Mouse (Mus musculus): Measurements from ENCODE around the gene Cend1. TPM values are rescaled to one million over a fixed set of nuclear protein-coding genes. Genes with fewer than 3 reads are reported as not detected.
A peak's percentile ranks its signal among the peaks of the same experiment; 100 is the strongest.

Cend1 gene
- polyA plus RNA-seq, 1 experiment from 2014 or later = 21.3 TPM

DNA sequence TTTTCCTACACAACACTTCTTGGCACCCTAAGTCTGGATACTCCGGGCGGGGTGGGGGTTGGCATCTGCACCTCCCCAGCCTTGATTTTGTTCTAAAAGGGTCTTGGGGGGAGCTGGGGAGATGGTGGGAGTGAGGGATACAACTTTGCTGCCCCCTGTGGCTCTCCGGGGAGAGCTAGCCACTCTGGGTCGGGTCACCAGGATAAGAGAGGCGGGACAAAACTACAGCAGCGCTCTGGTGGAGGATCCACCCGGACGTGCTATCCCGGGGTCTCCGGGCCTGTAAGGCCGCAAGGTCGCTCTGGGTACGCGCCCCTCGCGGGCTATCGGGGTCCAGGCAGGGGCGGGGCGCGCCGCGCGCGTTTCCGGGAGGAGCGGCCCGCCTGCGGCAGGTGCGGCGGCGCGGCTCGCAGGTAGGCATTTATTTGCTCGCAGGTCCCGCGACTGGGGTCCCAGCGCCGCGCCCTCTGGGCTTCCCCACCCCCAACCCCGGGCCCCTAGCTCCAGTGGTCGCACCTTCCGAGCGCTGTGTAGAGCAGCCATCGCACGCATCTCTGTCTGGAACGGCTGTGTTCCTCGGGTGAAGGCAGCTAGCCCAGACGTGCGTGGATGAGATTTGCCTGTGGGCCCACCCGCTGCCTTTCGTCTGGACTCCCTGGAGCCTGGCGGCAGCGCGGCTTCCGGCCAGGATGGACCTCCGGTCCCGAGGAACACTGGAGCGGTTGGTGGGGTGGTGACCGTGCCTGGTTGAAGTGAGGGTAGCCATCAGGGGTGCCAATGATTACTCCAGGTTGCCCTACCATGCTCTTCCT is 32.4 kb upstream of the Cend1 start:
- Histone ChIP-seq H3K9ac (ENCODE audit: low read length) (peak overlapping the region; percentile 48; the same call in 1 of the 2 replicates), H3K4me1 (ENCODE audit: control insufficient read depth, insufficient read depth, low read length) (peaks cover 4% of the 10 kb centered on the region; the same call in 1 of the 2 replicates), H3K9me3 (replicated peaks; ENCODE audit: control insufficient read depth, low read length) (no peaks in the 10 kb centered on the region), H3K36me3 (ENCODE audit: control insufficient read depth, insufficient read depth, low read length) (peaks cover 15% of the 10 kb centered on the region; the same call in 1 of the 2 replicates), H3K4me3 (ENCODE audit: low read depth, low read length) (peak overlapping the region; percentile 27), H3K27me3 (replicated peaks; ENCODE audit: control insufficient read depth, insufficient read depth, low read length) (peaks cover 63% of the 10 kb centered on the region), H3K27ac (ENCODE audit: low read depth, low read length) (no peak overlapping the region), H3K4me2 (ENCODE audit: low read length) (peak overlapping the region; percentile 50)
- no peak for ATAC-seq
- 3% methylated on average over 59 of the region's 59 CpGs for WGBS
- no peak for DNase-seq (ENCODE audit: low spot score)

DNA sequence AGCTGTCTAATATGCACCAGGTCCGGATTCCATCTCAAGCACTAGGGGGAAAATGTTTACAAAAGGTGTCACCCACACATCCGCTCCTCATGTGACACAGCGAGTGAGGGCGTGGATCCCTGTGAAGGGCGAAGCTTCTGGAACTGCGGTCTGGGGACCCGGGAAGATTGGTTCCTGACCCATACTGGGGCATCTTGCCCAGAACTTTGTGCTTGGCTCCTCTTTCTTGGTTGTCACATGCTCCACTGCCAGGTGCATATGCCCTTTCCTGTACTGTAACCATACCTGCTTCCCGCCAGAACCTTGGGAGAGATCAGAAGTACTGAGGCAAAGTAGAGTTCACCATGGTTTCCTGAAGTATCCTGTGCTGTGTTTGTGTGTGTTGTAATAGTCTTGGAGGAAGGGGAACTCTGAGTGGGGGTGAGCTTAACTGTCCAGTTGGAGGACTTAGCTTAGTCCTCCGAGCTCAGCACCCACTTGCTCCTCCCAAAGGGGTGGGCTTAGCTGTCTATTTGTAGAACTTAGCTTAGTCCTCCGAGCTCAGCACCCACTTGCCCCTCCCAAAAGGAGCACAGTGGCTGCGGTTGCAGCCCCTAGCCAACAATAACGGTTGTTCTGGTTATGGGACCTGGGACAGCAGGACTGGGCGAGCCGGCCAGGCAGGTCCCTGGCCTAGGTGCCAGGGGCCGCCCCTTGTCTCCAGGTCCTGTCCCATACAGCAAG is 31.3 kb upstream of the Cend1 start, which contains the start of gene Cracr2b:
TSS of gene Cracr2b (plus strand) at position 704 of the 723 bp plus-strand sequence.
- H3K27me3 ChIP-seq (replicated peaks; ENCODE audit: control insufficient read depth, insufficient read depth, low read length) = peaks cover 54% of the 10 kb centered on the region
- ATAC-seq = no peak

GRCm38 (mm10) chr7:141460001-141460390 is 30.7 kb upstream of the Cend1 start:
- peaks cover 49% of the 10 kb centered on the region for H3K27me3 ChIP-seq (replicated peaks; ENCODE audit: control insufficient read depth, insufficient read depth, low read length)
- no peaks in the 10 kb centered on the region for H3K9me3 ChIP-seq (replicated peaks; ENCODE audit: control insufficient read depth, low read length)
- no peak overlapping the region for H3K4me3 ChIP-seq (ENCODE audit: low read depth, low read length)
- H3K4me1 ChIP-seq (ENCODE audit: control insufficient read depth, insufficient read depth, low read length) = peaks cover 12% of the 10 kb centered on the region; the same call in 1 of the 2 replicates
- no peak overlapping the region for H3K27ac ChIP-seq (ENCODE audit: low read depth, low read length)
- no peak for DNase-seq (ENCODE audit: low spot score)
- no peak for ATAC-seq
- H3K9ac ChIP-seq (ENCODE audit: low read length) = no peak overlapping the region
- no peak overlapping the region for H3K4me2 ChIP-seq (ENCODE audit: low read length)
- peaks cover 15% of the 10 kb centered on the region; the same call in 1 of the 2 replicates for H3K36me3 ChIP-seq (ENCODE audit: control insufficient read depth, insufficient read depth, low read length)
- WGBS = 79% methylated on average over 5 of the region's 5 CpGs

More for the DNA sequence above, 31.3 kb upstream of the Cend1 start, which contains the start of gene Cracr2b:
- DNase-seq (ENCODE audit: low spot score) = no peak
- Histone ChIP-seq H3K9ac (ENCODE audit: low read length) (peak within 1 kb of the TSS; percentile 48; the same call in 1 of the 2 replicates), H3K9me3 (replicated peaks; ENCODE audit: control insufficient read depth, low read length) (no peaks in the 10 kb centered on the region), H3K4me3 (ENCODE audit: low read depth, low read length) (peak within 1 kb of the TSS; percentile 27), H3K4me1 (ENCODE audit: control insufficient read depth, insufficient read depth, low read length) (peaks cover 12% of the 10 kb centered on the region; the same call in 1 of the 2 replicates), H3K27ac (ENCODE audit: low read depth, low read length) (no peak within 1 kb of the TSS), H3K36me3 (ENCODE audit: control insufficient read depth, insufficient read depth, low read length) (peaks cover 15% of the 10 kb centered on the region; the same call in 1 of the 2 replicates), H3K4me2 (ENCODE audit: low read length) (peak within 1 kb of the TSS; percentile 50)
- 74% methylated on average over 15 of the region's 15 CpGs for WGBS

DNA sequence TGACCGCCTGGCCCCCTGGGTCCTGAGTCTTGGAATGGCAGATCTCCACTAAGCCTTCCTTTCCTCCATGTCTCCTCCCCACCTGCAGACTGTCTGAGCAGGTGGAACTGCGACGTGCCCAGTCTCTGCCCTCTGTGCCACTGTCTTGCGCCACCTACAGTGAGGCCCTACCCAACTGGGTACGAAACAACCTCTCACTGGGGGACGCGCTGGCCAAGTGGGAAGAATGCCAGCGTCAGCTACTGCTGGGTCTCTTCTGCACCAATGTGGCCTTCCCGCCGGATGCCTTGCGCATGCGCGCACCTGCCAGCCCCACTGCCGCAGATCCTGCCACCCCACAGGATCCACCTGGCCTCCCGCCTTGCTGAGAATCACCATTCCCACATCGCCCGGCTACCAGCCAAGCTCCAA is 30.0 kb upstream of the Cend1 start:
- WGBS = 88% methylated on average over 17 of the region's 17 CpGs
- no peak overlapping the region for H3K9ac ChIP-seq (ENCODE audit: low read length)
- H3K27me3 ChIP-seq (replicated peaks; ENCODE audit: control insufficient read depth, insufficient read depth, low read length) = peaks cover 42% of the 10 kb centered on the region
- H3K4me3 ChIP-seq (ENCODE audit: low read depth, low read length) = no peak overlapping the region
- no peaks in the 10 kb centered on the region for H3K9me3 ChIP-seq (replicated peaks; ENCODE audit: control insufficient read depth, low read length)
- H3K4me1 ChIP-seq (ENCODE audit: control insufficient read depth, insufficient read depth, low read length) = peaks cover 12% of the 10 kb centered on the region; the same call in 1 of the 2 replicates
- ATAC-seq = no peak
- no peak overlapping the region for H3K27ac ChIP-seq (ENCODE audit: low read depth, low read length)
- H3K36me3 ChIP-seq (ENCODE audit: control insufficient read depth, insufficient read depth, low read length) = peaks cover 15% of the 10 kb centered on the region; the same call in 1 of the 2 replicates
- no peak for DNase-seq (ENCODE audit: low spot score)
- no peak overlapping the region for H3K4me2 ChIP-seq (ENCODE audit: low read length)

DNA sequence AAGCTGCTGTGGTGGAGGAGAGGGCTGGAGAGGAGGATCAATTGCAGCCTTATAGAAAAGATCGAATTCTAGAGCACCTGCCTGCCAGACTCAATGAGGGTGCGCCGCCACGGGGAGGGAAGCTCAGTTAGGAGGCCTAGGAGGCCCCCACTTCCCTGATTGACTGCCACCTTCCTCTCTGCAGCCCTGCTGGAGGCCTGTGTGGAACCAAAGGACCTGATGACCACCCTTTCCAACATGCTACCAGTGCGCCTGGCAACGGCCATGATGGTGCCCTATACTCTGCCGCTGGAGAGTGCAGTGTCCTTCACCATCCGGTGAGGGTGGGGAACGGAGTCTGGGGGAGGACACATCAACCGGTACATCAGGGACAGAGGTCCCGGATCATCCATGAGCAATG is 29.4 kb upstream of the Cend1 start:
- H3K27me3 ChIP-seq (replicated peaks; ENCODE audit: control insufficient read depth, insufficient read depth, low read length) = peaks cover 36% of the 10 kb centered on the region
- peaks cover 12% of the 10 kb centered on the region; the same call in 1 of the 2 replicates for H3K4me1 ChIP-seq (ENCODE audit: control insufficient read depth, insufficient read depth, low read length)
- H3K27ac ChIP-seq (ENCODE audit: low read depth, low read length) = no peak overlapping the region
- DNase-seq (ENCODE audit: low spot score) (no peak), ATAC-seq (no peak)
- no peak overlapping the region for H3K4me3 ChIP-seq (ENCODE audit: low read depth, low read length)
- WGBS = 92% methylated on average over 11 of the region's 11 CpGs
- no peak overlapping the region for H3K4me2 ChIP-seq (ENCODE audit: low read length)
- H3K9me3 ChIP-seq (replicated peaks; ENCODE audit: control insufficient read depth, low read length) = no peaks in the 10 kb centered on the region
- peaks cover 15% of the 10 kb centered on the region; the same call in 1 of the 2 replicates for H3K36me3 ChIP-seq (ENCODE audit: control insufficient read depth, insufficient read depth, low read length)
- no peak overlapping the region for H3K9ac ChIP-seq (ENCODE audit: low read length)

DNA sequence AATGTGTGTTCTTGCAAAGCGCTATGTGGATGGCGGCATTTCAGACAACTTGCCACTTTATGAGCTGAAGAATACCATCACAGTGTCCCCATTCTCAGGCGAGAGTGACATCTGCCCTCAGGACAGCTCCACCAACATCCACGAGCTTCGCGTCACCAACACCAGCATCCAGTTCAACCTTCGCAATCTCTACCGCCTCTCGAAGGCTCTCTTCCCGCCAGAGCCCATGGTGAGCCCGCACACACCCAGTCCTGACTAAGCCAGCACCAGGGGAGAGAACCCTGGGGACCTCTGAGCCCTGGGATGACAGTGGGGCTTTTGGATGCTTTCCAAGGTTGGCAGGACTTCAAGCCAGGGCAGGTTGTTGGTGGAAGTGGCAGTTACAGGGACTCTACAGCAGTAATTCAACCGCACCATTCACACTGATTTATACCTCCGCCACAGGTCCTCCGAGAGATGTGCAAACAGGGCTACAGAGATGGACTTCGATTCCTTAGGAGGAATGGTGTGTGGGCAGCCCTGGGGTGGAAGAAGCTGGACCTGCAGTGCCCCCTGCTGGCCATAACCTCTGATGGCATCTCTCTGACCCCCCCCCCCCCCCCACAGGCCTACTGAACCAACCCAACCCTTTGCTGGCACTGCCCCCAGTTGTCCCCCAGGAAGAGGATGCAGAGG is 28.8 kb upstream of the Cend1 start:
- no peak for DNase-seq (ENCODE audit: low spot score)
- WGBS = 71% methylated on average over 15 of the region's 15 CpGs

DNA sequence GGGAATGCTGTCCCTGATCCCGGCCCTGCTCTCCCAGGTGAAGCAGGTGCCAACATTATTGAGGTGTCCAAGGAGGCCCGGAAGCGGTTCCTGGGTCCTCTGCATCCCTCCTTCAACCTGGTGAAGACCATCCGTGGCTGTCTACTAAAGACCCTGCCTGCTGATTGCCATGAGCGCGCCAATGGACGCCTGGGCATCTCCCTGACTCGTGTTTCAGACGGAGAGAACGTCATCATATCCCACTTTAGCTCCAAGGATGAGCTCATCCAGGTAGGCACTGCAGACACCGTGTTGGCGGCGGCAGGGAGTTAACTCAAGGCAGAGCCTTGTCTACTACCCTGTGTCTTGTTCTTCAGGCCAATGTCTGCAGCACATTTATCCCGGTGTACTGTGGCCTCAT is 27.9 kb upstream of the Cend1 start:
- peaks cover 12% of the 10 kb centered on the region; the same call in 1 of the 2 replicates for H3K4me1 ChIP-seq (ENCODE audit: control insufficient read depth, insufficient read depth, low read length)
- H3K36me3 ChIP-seq (ENCODE audit: control insufficient read depth, insufficient read depth, low read length) = peaks cover 20% of the 10 kb centered on the region; the same call in 1 of the 2 replicates
- H3K4me3 ChIP-seq (ENCODE audit: low read depth, low read length) = no peak overlapping the region
- ATAC-seq = no peak
- no peak overlapping the region for H3K27ac ChIP-seq (ENCODE audit: low read depth, low read length)
- no peak overlapping the region for H3K9ac ChIP-seq (ENCODE audit: low read length)
- no peak for DNase-seq (ENCODE audit: low spot score)
- no peak overlapping the region for H3K4me2 ChIP-seq (ENCODE audit: low read length)
- WGBS = 93% methylated on average over 14 of the region's 14 CpGs
- peaks cover 21% of the 10 kb centered on the region for H3K27me3 ChIP-seq (replicated peaks; ENCODE audit: control insufficient read depth, insufficient read depth, low read length)
- no peaks in the 10 kb centered on the region for H3K9me3 ChIP-seq (replicated peaks; ENCODE audit: control insufficient read depth, low read length)

More for the DNA sequence above, 28.8 kb upstream of the Cend1 start:
- Histone ChIP-seq H3K4me3 (ENCODE audit: low read depth, low read length) (no peak overlapping the region), H3K27me3 (replicated peaks; ENCODE audit: control insufficient read depth, insufficient read depth, low read length) (peaks cover 30% of the 10 kb centered on the region), H3K36me3 (ENCODE audit: control insufficient read depth, insufficient read depth, low read length) (peaks cover 15% of the 10 kb centered on the region; the same call in 1 of the 2 replicates), H3K4me2 (ENCODE audit: low read length) (no peak overlapping the region), H3K4me1 (ENCODE audit: control insufficient read depth, insufficient read depth, low read length) (peaks cover 12% of the 10 kb centered on the region; the same call in 1 of the 2 replicates), H3K9ac (ENCODE audit: low read length) (no peak overlapping the region), H3K27ac (ENCODE audit: low read depth, low read length) (no peak overlapping the region), H3K9me3 (replicated peaks; ENCODE audit: control insufficient read depth, low read length) (no peaks in the 10 kb centered on the region)
- ATAC-seq = no peak

GRCm38 (mm10) chr7:141456739-141457138 is 27.4 kb upstream of the Cend1 start:
- Histone ChIP-seq H3K9me3 (replicated peaks; ENCODE audit: control insufficient read depth, low read length) (no peaks in the 10 kb centered on the region), H3K27me3 (replicated peaks; ENCODE audit: control insufficient read depth, insufficient read depth, low read length) (peaks cover 16% of the 10 kb centered on the region), H3K27ac (ENCODE audit: low read depth, low read length) (no peak overlapping the region), H3K4me2 (ENCODE audit: low read length) (peak overlapping the region; percentile 82; the same call in 1 of the 2 replicates), H3K4me3 (ENCODE audit: low read depth, low read length) (no peak overlapping the region), H3K9ac (ENCODE audit: low read length) (no peak overlapping the region), H3K36me3 (ENCODE audit: control insufficient read depth, insufficient read depth, low read length) (peaks cover 25% of the 10 kb centered on the region), H3K4me1 (ENCODE audit: control insufficient read depth, insufficient read depth, low read length) (peaks cover 12% of the 10 kb centered on the region; the same call in 1 of the 2 replicates)
- no peak for DNase-seq (ENCODE audit: low spot score)
- 90% methylated on average over 6 of the region's 6 CpGs for WGBS
- no peak for ATAC-seq

Data from forebrain, embryonic 14.5 days (tissue).